Comparison of ENCODE assay signal across 8 mouse cellular contexts in the genomic region with DNA sequence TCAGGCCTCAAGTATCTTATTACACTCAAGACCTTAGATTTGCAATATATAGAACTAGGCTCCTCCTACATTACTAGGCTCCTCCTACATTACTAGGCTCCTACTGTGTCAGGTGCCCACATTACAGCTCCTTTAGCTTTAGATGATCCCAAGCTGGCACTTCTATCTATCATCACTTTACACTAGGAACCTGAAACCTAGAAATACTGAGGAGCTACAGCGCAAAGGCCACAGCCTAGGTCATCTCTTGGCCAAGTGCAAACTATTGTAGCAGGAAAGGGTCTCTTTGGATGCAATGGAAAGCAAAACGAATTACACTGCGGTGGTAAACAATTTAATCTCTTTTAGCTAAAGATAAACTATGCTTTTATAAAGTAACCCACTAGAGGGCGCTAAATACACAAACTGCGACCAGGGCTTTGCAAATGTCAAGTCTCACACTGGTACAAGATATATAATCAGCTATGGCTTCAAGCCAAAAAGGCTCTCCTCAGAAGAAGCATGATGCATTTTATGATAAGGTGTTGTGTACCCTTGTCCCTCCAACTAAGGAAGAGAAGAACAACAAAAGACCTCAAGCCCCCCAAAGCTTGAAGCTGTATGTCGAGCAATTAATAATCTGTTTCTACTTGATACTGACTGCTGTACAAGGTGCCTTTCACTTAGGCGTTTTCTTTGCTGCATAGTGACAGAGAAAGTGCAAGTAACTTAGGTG. TPM values are rescaled to one million over a fixed set of nuclear protein-coding genes. Genes with fewer than 3 reads are reported as not detected.
DNase-seq lines count a peak whose midpoint lies in the region; ATAC-seq and TF ChIP-seq lines count a peak whose summit lies in the region.

No protein-coding gene starts in this region.

- no peak for TF ChIP-seq POLR2A in liver, adult 2 months (IDR thresholded peaks at IDR 0.05; ENCODE audit: extremely low read depth, insufficient read depth, low read length)

- peak overlapping the region; percentile 63 for H3K9ac ChIP-seq in liver, adult 2 months (ENCODE audit: low read depth, low read length)
- H3K9ac ChIP-seq in forebrain, embryonic 12.5 days, result no peak overlapping the region
- H3K9ac ChIP-seq in kidney, embryonic 14.5 days (ENCODE audit: low read depth, low read length), result no peak overlapping the region
- H3K9ac ChIP-seq in midbrain, embryonic 14.5 days (replicated peaks; ENCODE audit: low read length), result no peak overlapping the region

- H3K27ac ChIP-seq in liver, adult 2 months (replicated peaks; ENCODE audit: insufficient read depth, low read depth, low read length), result peak overlapping the region; percentile 30; the same call in 1 of the 2 replicates
- H3K27ac ChIP-seq in forebrain, embryonic 12.5 days, result peak overlapping the region; percentile 46; the same call in 1 of the 2 replicates
- no peak overlapping the region for H3K27ac ChIP-seq in kidney, embryonic 14.5 days (ENCODE audit: low read depth, low read length)
- peak overlapping the region; percentile 82 for H3K27ac ChIP-seq in midbrain, embryonic 14.5 days (replicated peaks; ENCODE audit: low read depth, low read length)

- no peaks in the 10 kb centered on the region for H3K27me3 ChIP-seq in liver, adult 2 months (ENCODE audit: control insufficient read depth, insufficient read depth, low read length)
- no peaks in the 10 kb centered on the region for H3K27me3 ChIP-seq in forebrain, embryonic 12.5 days
- H3K27me3 ChIP-seq in kidney, embryonic 14.5 days (ENCODE audit: control insufficient read depth, insufficient read depth, low read length), result no peaks in the 10 kb centered on the region
- H3K27me3 ChIP-seq in midbrain, embryonic 14.5 days (ENCODE audit: control insufficient read depth, insufficient read depth, low read length), result no peaks in the 10 kb centered on the region

- no peak overlapping the region for H3K4me3 ChIP-seq in liver, adult 2 months (ENCODE audit: insufficient read depth, low read depth, low read length)
- H3K4me3 ChIP-seq in forebrain, embryonic 12.5 days (replicated peaks), result no peak overlapping the region
- H3K4me3 ChIP-seq in kidney, embryonic 14.5 days (ENCODE audit: low read length), result no peak overlapping the region
- no peak overlapping the region for H3K4me3 ChIP-seq in midbrain, embryonic 14.5 days (replicated peaks; ENCODE audit: low read depth, low read length)

- WGBS in liver, adult 2 months, result 18% methylated on average over 7 of the region's 7 CpGs
- WGBS in forebrain, embryonic 12.5 days, result 27% methylated on average over 7 of the region's 7 CpGs
- 36% methylated on average over 7 of the region's 7 CpGs for WGBS in kidney, embryonic 14.5 days
- WGBS in midbrain, embryonic 14.5 days, result 29% methylated on average over 7 of the region's 7 CpGs

- ATAC-seq in forebrain, embryonic 12.5 days (ENCODE audit: low FRiP score), result no peak
- ATAC-seq in kidney, embryonic 14.5 days (ENCODE audit: low FRiP score, low TSS enrichment), result peak; percentile 40; the same call in 1 of the 2 replicates
- ATAC-seq in midbrain, embryonic 14.5 days (ENCODE audit: low FRiP score, low TSS enrichment), result no peak
- no peak for ATAC-seq in frontal cortex, adult (ENCODE audit: low TSS enrichment)

- peaks cover 56% of the 10 kb centered on the region for H3K4me1 ChIP-seq in liver, adult 2 months (ENCODE audit: control insufficient read depth, insufficient read depth, low read length)
- H3K4me1 ChIP-seq in forebrain, embryonic 12.5 days, result peaks cover 85% of the 10 kb centered on the region
- H3K4me1 ChIP-seq in kidney, embryonic 14.5 days (ENCODE audit: control insufficient read depth, insufficient read depth, low read length), result peaks cover 57% of the 10 kb centered on the region
- H3K4me1 ChIP-seq in midbrain, embryonic 14.5 days (ENCODE audit: control insufficient read depth, insufficient read depth, low read length), result peaks cover 75% of the 10 kb centered on the region

- TF ChIP-seq CTCF in liver, adult 2 months (IDR thresholded peaks at IDR 0.05; ENCODE audit: low read depth, low read length), result no peak

- peaks cover 13% of the 10 kb centered on the region; the same call in 1 of the 2 replicates for H3K79me2 ChIP-seq in liver, adult 2 months (ENCODE audit: control insufficient read depth, insufficient read depth, low read length)

- no peaks in the 10 kb centered on the region for H3K9me3 ChIP-seq in forebrain, embryonic 12.5 days
- no peaks in the 10 kb centered on the region for H3K9me3 ChIP-seq in kidney, embryonic 14.5 days (ENCODE audit: control insufficient read depth, low read length)
- H3K9me3 ChIP-seq in midbrain, embryonic 14.5 days (ENCODE audit: control insufficient read depth, low read length), result no peaks in the 10 kb centered on the region

- no peak overlapping the region for H3K4me2 ChIP-seq in forebrain, embryonic 12.5 days
- no peak overlapping the region for H3K4me2 ChIP-seq in kidney, embryonic 14.5 days (replicated peaks; ENCODE audit: low read depth, low read length)
- peak overlapping the region; percentile 1; the same call in 1 of the 2 replicates for H3K4me2 ChIP-seq in midbrain, embryonic 14.5 days (ENCODE audit: low read length)

- DNase-seq in liver, adult 2 months (ENCODE audit: extremely low read depth, low read depth, low spot score), result peak; percentile 61
- DNase-seq in liver, result no peak
- DNase-seq in brain, adult 2 months (ENCODE audit: low read depth, low spot score), result peak; percentile 86
- DNase-seq in midbrain, embryonic 14.5 days, result peak; percentile 92
- no peak for DNase-seq in ovary, postnatal 10 days (ENCODE audit: low spot score)

- peaks cover 1% of the 10 kb centered on the region; the same call in 1 of the 2 replicates for H3K36me3 ChIP-seq in liver, adult 2 months (ENCODE audit: control insufficient read depth, insufficient read depth, low read length)
- 0 out of 2 replicates have a peak, but pooled peaks cover 4% of the 10 kb centered on the region for H3K36me3 ChIP-seq in forebrain, embryonic 12.5 days (replicated peaks)
- peaks cover 7% of the 10 kb centered on the region; the same call in 1 of the 2 replicates for H3K36me3 ChIP-seq in kidney, embryonic 14.5 days (ENCODE audit: control insufficient read depth, insufficient read depth, low read length)
- H3K36me3 ChIP-seq in midbrain, embryonic 14.5 days (ENCODE audit: control insufficient read depth, insufficient read depth, low read length), result peaks cover 8% of the 10 kb centered on the region

RNA-seq across cellular contexts. Expression of a gene that starts 18.5 kb away (rescaled TPM):
- total RNA-seq in liver, adult 2 months (2014; rRNA removed), result 19.1 and 23.2 TPM in 2 replicates
- 5.5 and 8.1 TPM in 2 replicates for polyA plus RNA-seq in liver, adult 2 months (2012; rRNA removed)
- 138 and 146 TPM in 2 replicates for polyA plus RNA-seq in forebrain, embryonic 12.5 days (2016; fragmentation: Nextera tagmentation; extraction: Ambion mirVana)
- 76.5 and 81.6 TPM in 2 replicates for polyA plus RNA-seq in kidney, embryonic 14.5 days (2014; fragmentation: Nextera tagmentation; extraction: Ambion mirVana)
- 152 and 155 TPM in 2 replicates for polyA plus RNA-seq in midbrain, embryonic 14.5 days (2014; fragmentation: Nextera tagmentation; extraction: Ambion mirVana)

Comparison
In these comparisons a context has a peak if more than half of its experiments do, and no peak if none do; other contexts are left out.
1. DNase-seq: peak in liver, adult 2 months (single experiment), brain, adult 2 months (single experiment) and midbrain, embryonic 14.5 days (single experiment); none in liver (single experiment) and ovary, postnatal 10 days (single experiment).